Comparison of ENCODE assay signal across 26 mouse cellular contexts in the genomic region with DNA sequence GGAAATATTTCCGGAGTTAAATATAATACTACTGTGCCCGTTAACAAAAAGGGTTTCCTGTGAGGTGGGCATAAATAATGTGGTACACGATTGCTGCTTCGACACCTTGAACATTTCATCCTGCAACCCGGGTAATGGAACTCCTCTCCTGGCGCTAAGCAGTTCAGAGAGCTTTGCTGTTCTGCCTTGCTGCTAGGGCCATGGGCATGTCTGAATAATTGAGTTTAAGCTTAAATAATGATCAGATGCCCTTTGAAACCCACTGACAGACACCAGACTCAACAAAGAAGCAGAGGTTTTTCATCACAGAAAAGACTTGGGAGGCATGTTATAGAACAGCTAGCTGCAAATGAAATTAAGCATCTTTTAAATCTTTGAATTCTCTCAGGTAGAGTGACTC.
DNase-seq lines count a peak whose midpoint lies in the region; ATAC-seq lines count a peak whose summit lies in the region.
"Had no signal": no experiment of that assay in that cellular context is flagged by ENCODE, and none has a peak within 500 bp of the region (broad histone marks: within the 10 kb centered on the region; RNA-seq: fewer than 3 reads in every experiment).

No protein-coding gene starts in this region.

- H3K9ac ChIP-seq in embryonic facial prominence, embryonic 14.5 days (ENCODE audit: low read depth, low read length): no peak overlapping the region
- no peak overlapping the region for H3K9ac ChIP-seq in limb, embryonic 13.5 days
- H3K9ac ChIP-seq: hindbrain, embryonic 13.5 days; liver, embryonic 15.5 days; lung, embryonic 14.5 days; midbrain, embryonic 15.5 days had no signal

- no peaks in the 10 kb centered on the region for H3K27me3 ChIP-seq in embryonic facial prominence, embryonic 14.5 days (replicated peaks; ENCODE audit: control insufficient read depth, insufficient read depth, low read length)
- no peaks in the 10 kb centered on the region for H3K27me3 ChIP-seq in limb, embryonic 13.5 days
- H3K27me3 ChIP-seq: hindbrain, embryonic 13.5 days; liver, embryonic 15.5 days; midbrain, embryonic 15.5 days had no signal

- peak; percentile 78 for DNase-seq in MN1 (ENCODE audit: low spot score)
- DNase-seq in embryo, embryonic 9.5 days (ENCODE audit: extremely low spot score): peak; percentile 16
- DNase-seq in embryonic facial prominence, embryonic 14.5 days (ENCODE audit: low spot score): no peak
- no peak for DNase-seq in thymus, postnatal 10 days (ENCODE audit: low spot score in 2 of 2)
- no peak for DNase-seq in adipocyte (ENCODE audit: low spot score)
- DNase-seq in heart, adult 18-20 months: no peak
- DNase-seq: adrenal gland, adult 8-10 months; cerebellum, adult 2 months; cerebellum, postnatal 25 days; gastrocnemius, postnatal 14 days; heart, postnatal 4 days; kidney, postnatal 14 days; layer of hippocampus, adult 9-11 months; lung, embryonic 14.5 days; lung, postnatal 14 days; thymus, adult 2 months; thymus, postnatal 4 days had no signal

- no peaks in the 10 kb centered on the region for H3K9me3 ChIP-seq in embryonic facial prominence, embryonic 14.5 days (ENCODE audit: control insufficient read depth, low read length)
- H3K9me3 ChIP-seq in limb, embryonic 13.5 days: no peaks in the 10 kb centered on the region
- H3K9me3 ChIP-seq: heart, embryonic 10.5 days; hindbrain, embryonic 13.5 days; liver, embryonic 15.5 days; midbrain, embryonic 15.5 days had no signal

- WGBS in embryonic facial prominence, embryonic 14.5 days: 32% methylated on average over 6 of the region's 6 CpGs
- 18% methylated on average over 6 of the region's 6 CpGs for WGBS in limb, embryonic 13.5 days

- no peak for ATAC-seq in embryonic facial prominence, embryonic 14.5 days (ENCODE audit: low read depth)
- ATAC-seq in limb, embryonic 13.5 days (ENCODE audit: low FRiP score, low read depth): peak; percentile 40; the same call in 1 of the 2 replicates
- ATAC-seq: CD4-positive, CD25-positive, alpha-beta regulatory T cell, adult 4 months; forebrain, embryonic 14.5 days; intestine, postnatal 0 days; midbrain, embryonic 15.5 days had no signal

- peak overlapping the region; percentile 36 for H3K4me2 ChIP-seq in embryonic facial prominence, embryonic 14.5 days (ENCODE audit: low read depth, low read length)
- H3K4me2 ChIP-seq in limb, embryonic 13.5 days (replicated peaks): peak overlapping the region; percentile 34
- H3K4me2 ChIP-seq: hindbrain, embryonic 13.5 days; liver, embryonic 15.5 days; lung, embryonic 14.5 days; midbrain, embryonic 15.5 days had no signal

- H3K4me1 ChIP-seq in embryonic facial prominence, embryonic 14.5 days (ENCODE audit: control insufficient read depth, insufficient read depth, low read length): peaks cover 10% of the 10 kb centered on the region
- H3K4me1 ChIP-seq in limb, embryonic 13.5 days: peaks cover 11% of the 10 kb centered on the region; the same call in 1 of the 2 replicates
- H3K4me1 ChIP-seq: heart, embryonic 10.5 days; liver, embryonic 15.5 days; midbrain, embryonic 15.5 days had no signal

- no peak overlapping the region for H3K4me3 ChIP-seq in embryonic facial prominence, embryonic 14.5 days (ENCODE audit: low read depth, low read length)
- H3K4me3 ChIP-seq in limb, embryonic 13.5 days: no peak overlapping the region
- H3K4me3 ChIP-seq: heart, embryonic 10.5 days; hindbrain, embryonic 13.5 days; liver, embryonic 15.5 days; midbrain, embryonic 15.5 days had no signal

- peak overlapping the region; percentile 77 for H3K27ac ChIP-seq in embryonic facial prominence, embryonic 14.5 days (replicated peaks; ENCODE audit: low read depth, low read length)
- peak overlapping the region; percentile 59; the same call in 1 of the 2 replicates for H3K27ac ChIP-seq in limb, embryonic 13.5 days
- H3K27ac ChIP-seq: heart, embryonic 10.5 days; hindbrain, embryonic 13.5 days; liver, embryonic 15.5 days; midbrain, embryonic 15.5 days; stomach, postnatal 0 days had no signal

- no peaks in the 10 kb centered on the region for H3K36me3 ChIP-seq in embryonic facial prominence, embryonic 14.5 days (ENCODE audit: control insufficient read depth, insufficient read depth, low read length)
- H3K36me3 ChIP-seq in limb, embryonic 13.5 days: no peaks in the 10 kb centered on the region
- H3K36me3 ChIP-seq: heart, embryonic 10.5 days; hindbrain, embryonic 13.5 days; liver, embryonic 15.5 days; midbrain, embryonic 15.5 days had no signal

Comparison
In these comparisons a context has a peak if more than half of its experiments do, and no peak if none do; other contexts are left out.
1. DNase-seq: peak in MN1 (single experiment) and embryo, embryonic 9.5 days (single experiment); none in embryonic facial prominence, embryonic 14.5 days (single experiment), thymus, postnatal 10 days (0 of 2), adipocyte (single experiment) and heart, adult 18-20 months (0 of 2).